Mouse (Mus musculus): ENCODE measurements around the gene Ncapd2. TPM values are rescaled to one million over a fixed set of nuclear protein-coding genes. Genes with fewer than 3 reads are reported as not detected.

Ncapd2 gene
- polyA plus RNA-seq, 1 experiment from 2014 or later, result 67.6 TPM

- Histone ChIP-seq H3K4me2 (ENCODE audit: low read length) (no peak overlapping the region), H3K36me3 (ENCODE audit: control insufficient read depth, insufficient read depth, low read length) (peaks cover 57% of the 10 kb centered on the region), H3K4me1 (ENCODE audit: control insufficient read depth, insufficient read depth, low read length) (peaks cover 20% of the 10 kb centered on the region), H3K9ac (ENCODE audit: low read length) (no peak overlapping the region), H3K27me3 (replicated peaks; ENCODE audit: control insufficient read depth, insufficient read depth, low read length) (no peaks in the 10 kb centered on the region), H3K9me3 (replicated peaks; ENCODE audit: control insufficient read depth, low read length) (no peaks in the 10 kb centered on the region), H3K4me3 (ENCODE audit: low read depth, low read length) (no peak overlapping the region), H3K27ac (ENCODE audit: low read depth, low read length) (no peak overlapping the region)
- WGBS, result 85% methylated on average over 3 of the region's 3 CpGs
- no peak for DNase-seq (ENCODE audit: low spot score)
- no peak for ATAC-seq
Measured at GRCm38 (mm10) chr6:125143128-125143527, 48.4 kb downstream of the Ncapd2 start.

GRCm38 (mm10) chr6:125142436-125142835, 49.1 kb downstream of the Ncapd2 start:
- no peaks in the 10 kb centered on the region for H3K9me3 ChIP-seq (replicated peaks; ENCODE audit: control insufficient read depth, low read length)
- H3K4me1 ChIP-seq (ENCODE audit: control insufficient read depth, insufficient read depth, low read length), result peaks cover 19% of the 10 kb centered on the region
- no peaks in the 10 kb centered on the region for H3K27me3 ChIP-seq (replicated peaks; ENCODE audit: control insufficient read depth, insufficient read depth, low read length)
- 92% methylated on average over 8 of the region's 8 CpGs for WGBS
- no peak overlapping the region for H3K4me2 ChIP-seq (ENCODE audit: low read length)
- no peak overlapping the region for H3K27ac ChIP-seq (ENCODE audit: low read depth, low read length)
- no peak overlapping the region for H3K4me3 ChIP-seq (ENCODE audit: low read depth, low read length)
- no peak overlapping the region for H3K9ac ChIP-seq (ENCODE audit: low read length)
- ATAC-seq (no peak), DNase-seq (ENCODE audit: low spot score) (no peak)
- peaks cover 63% of the 10 kb centered on the region for H3K36me3 ChIP-seq (ENCODE audit: control insufficient read depth, insufficient read depth, low read length)

GRCm38 (mm10) chr6:125139747-125140146, 51.8 kb downstream of the Ncapd2 start:
- H3K4me2 ChIP-seq (ENCODE audit: low read length), result no peak overlapping the region
- no peak for DNase-seq (ENCODE audit: low spot score)
- 86% methylated on average over 7 of the region's 7 CpGs for WGBS
- H3K4me3 ChIP-seq (ENCODE audit: low read depth, low read length), result no peak overlapping the region
- H3K9me3 ChIP-seq (replicated peaks; ENCODE audit: control insufficient read depth, low read length), result no peaks in the 10 kb centered on the region
- H3K27me3 ChIP-seq (replicated peaks; ENCODE audit: control insufficient read depth, insufficient read depth, low read length), result no peaks in the 10 kb centered on the region
- peaks cover 89% of the 10 kb centered on the region for H3K36me3 ChIP-seq (ENCODE audit: control insufficient read depth, insufficient read depth, low read length)
- no peak overlapping the region for H3K9ac ChIP-seq (ENCODE audit: low read length)
- H3K27ac ChIP-seq (ENCODE audit: low read depth, low read length), result no peak overlapping the region
- ATAC-seq, result no peak
- peaks cover 1% of the 10 kb centered on the region; the same call in 1 of the 2 replicates for H3K4me1 ChIP-seq (ENCODE audit: control insufficient read depth, insufficient read depth, low read length)

- Histone ChIP-seq H3K36me3 (ENCODE audit: control insufficient read depth, insufficient read depth, low read length) (peaks cover 88% of the 10 kb centered on the region), H3K27ac (ENCODE audit: low read depth, low read length) (no peak overlapping the region), H3K27me3 (replicated peaks; ENCODE audit: control insufficient read depth, insufficient read depth, low read length) (no peaks in the 10 kb centered on the region), H3K4me1 (ENCODE audit: control insufficient read depth, insufficient read depth, low read length) (peaks cover 6% of the 10 kb centered on the region), H3K4me2 (ENCODE audit: low read length) (no peak overlapping the region), H3K9ac (ENCODE audit: low read length) (no peak overlapping the region), H3K9me3 (replicated peaks; ENCODE audit: control insufficient read depth, low read length) (no peaks in the 10 kb centered on the region), H3K4me3 (ENCODE audit: low read depth, low read length) (no peak overlapping the region)
- no peak for ATAC-seq
- WGBS, result 85% methylated on average over 19 of the region's 19 CpGs
- DNase-seq (ENCODE audit: low spot score), result peak; percentile 39
Measured at GRCm38 (mm10) chr6:125137002-125137671, 54.4 kb downstream of the Ncapd2 start.

- no peak for ATAC-seq
- WGBS, result 11% methylated on average over 11 of the region's 11 CpGs
- Histone ChIP-seq H3K4me2 (ENCODE audit: low read length) (peak overlapping the region; percentile 94), H3K36me3 (ENCODE audit: control insufficient read depth, insufficient read depth, low read length) (peaks cover 76% of the 10 kb centered on the region), H3K9ac (ENCODE audit: low read length) (peak overlapping the region; percentile 81), H3K27ac (ENCODE audit: low read depth, low read length) (no peak overlapping the region), H3K9me3 (replicated peaks; ENCODE audit: control insufficient read depth, low read length) (no peaks in the 10 kb centered on the region), H3K27me3 (replicated peaks; ENCODE audit: control insufficient read depth, insufficient read depth, low read length) (no peaks in the 10 kb centered on the region), H3K4me3 (ENCODE audit: low read depth, low read length) (peak overlapping the region; percentile 86), H3K4me1 (ENCODE audit: control insufficient read depth, insufficient read depth, low read length) (peaks cover 7% of the 10 kb centered on the region)
- DNase-seq (ENCODE audit: low spot score), result no peak
Measured at GRCm38 (mm10) chr6:125132470-125132869, 59.0 kb downstream of the Ncapd2 start.

- H3K27ac ChIP-seq (ENCODE audit: low read depth, low read length), result peak within 1 kb of the TSS; percentile 74
- peak within 1 kb of the TSS; percentile 86 for H3K4me3 ChIP-seq (ENCODE audit: low read depth, low read length)
- under 1% methylated on average over 66 of the region's 66 CpGs for WGBS
- H3K4me2 ChIP-seq (ENCODE audit: low read length), result peak within 1 kb of the TSS; percentile 94
- ATAC-seq, result peak; percentile 96
- peak; percentile 97 for DNase-seq (ENCODE audit: low spot score)
- no peaks in the 10 kb centered on the region for H3K9me3 ChIP-seq (replicated peaks; ENCODE audit: control insufficient read depth, low read length)
- no peaks in the 10 kb centered on the region for H3K27me3 ChIP-seq (replicated peaks; ENCODE audit: control insufficient read depth, insufficient read depth, low read length)
- peak within 1 kb of the TSS; percentile 81 for H3K9ac ChIP-seq (ENCODE audit: low read length)
- peaks cover 76% of the 10 kb centered on the region for H3K36me3 ChIP-seq (ENCODE audit: control insufficient read depth, insufficient read depth, low read length)
- peaks cover 7% of the 10 kb centered on the region for H3K4me1 ChIP-seq (ENCODE audit: control insufficient read depth, insufficient read depth, low read length)
Measured at GRCm38 (mm10) chr6:125131302-125132156, 60.0 kb downstream of the Ncapd2 start, which contains the start of gene Nop2. Nop2 (plus strand) TSS chr6:125131909.

GRCm38 (mm10) chr6:125129710-125130402, 61.6 kb downstream of the Ncapd2 start:
- peaks cover 76% of the 10 kb centered on the region for H3K36me3 ChIP-seq (ENCODE audit: control insufficient read depth, insufficient read depth, low read length)
- ATAC-seq (no peak), DNase-seq (ENCODE audit: low spot score) (no peak)
- no peak overlapping the region for H3K27ac ChIP-seq (ENCODE audit: low read depth, low read length)
- no peak overlapping the region for H3K4me3 ChIP-seq (ENCODE audit: low read depth, low read length)
- WGBS, result 90% methylated on average over 20 of the region's 20 CpGs
- no peak overlapping the region for H3K9ac ChIP-seq (ENCODE audit: low read length)
- peaks cover 7% of the 10 kb centered on the region for H3K4me1 ChIP-seq (ENCODE audit: control insufficient read depth, insufficient read depth, low read length)
- no peak overlapping the region for H3K4me2 ChIP-seq (ENCODE audit: low read length)
- no peaks in the 10 kb centered on the region for H3K27me3 ChIP-seq (replicated peaks; ENCODE audit: control insufficient read depth, insufficient read depth, low read length)
- no peaks in the 10 kb centered on the region for H3K9me3 ChIP-seq (replicated peaks; ENCODE audit: control insufficient read depth, low read length)

GRCm38 (mm10) chr6:125128724-125129123, 62.8 kb downstream of the Ncapd2 start:
- ATAC-seq (no peak), DNase-seq (ENCODE audit: low spot score) (no peak)
- Histone ChIP-seq H3K4me1 (ENCODE audit: control insufficient read depth, insufficient read depth, low read length) (peaks cover 7% of the 10 kb centered on the region), H3K36me3 (ENCODE audit: control insufficient read depth, insufficient read depth, low read length) (peaks cover 76% of the 10 kb centered on the region), H3K4me2 (ENCODE audit: low read length) (no peak overlapping the region), H3K4me3 (ENCODE audit: low read depth, low read length) (no peak overlapping the region), H3K27ac (ENCODE audit: low read depth, low read length) (no peak overlapping the region), H3K9me3 (replicated peaks; ENCODE audit: control insufficient read depth, low read length) (no peaks in the 10 kb centered on the region), H3K27me3 (replicated peaks; ENCODE audit: control insufficient read depth, insufficient read depth, low read length) (no peaks in the 10 kb centered on the region), H3K9ac (ENCODE audit: low read length) (no peak overlapping the region)
- 92% methylated on average over 12 of the region's 12 CpGs for WGBS

Measured in forebrain, embryonic 14.5 days (tissue).